Mouse (Mus musculus) heart, postnatal 25 days (tissue): ENCODE data around the gene Gprc5a. TPM values are rescaled to one million over a fixed set of nuclear protein-coding genes. Genes with fewer than 3 reads are reported as not detected.

Experiments used
- DNase-seq: peaks from one replicate; pipeline ENCODE4 v3.0.0; 2022; ENCODE audit warnings: low spot score
- intact Hi-C: fragments of 180-260 bp; cut with DNase I; formaldehyde crosslinking; loops from one replicate; pipeline ENCODE4 v1.15.1; 2025
- total RNA-seq, 2 experiments: library from RNA; stranded (reverse); gene quantifications; 2 replicates each; pipeline ENCODE4 v1.2.3; 2021

Gene Gprc5a
- 1 to 10 TPM; 1.0 TPM for total RNA-seq

- DNase-seq, result peak; percentile 27
- intact Hi-C loops, result no loop called here
These were observed at the start of gene Gprc5a for GRCm38 (mm10) chr6:135065236-135065957. TSS of gene Gprc5a (plus strand) at chr6:135065651.

- DNase-seq, result no peak
- intact Hi-C loops, result no loop called here
These were observed 48.2 kb upstream of the Gprc5a start for GRCm38 (mm10) chr6:135017211-135017610.

GRCm38 (mm10) chr6:135019564-135019963, 45.9 kb upstream of the Gprc5a start:
- intact Hi-C loops, result no loop called here

GRCm38 (mm10) chr6:135021633-135022032, 43.8 kb upstream of the Gprc5a start:
- no peak for DNase-seq
- intact Hi-C loops, result no loop called here

More at GRCm38 (mm10) chr6:135019564-135019963, 45.9 kb upstream of the Gprc5a start:
- DNase-seq, result no peak

GRCm38 (mm10) chr6:135023379-135023778, 42.1 kb upstream of the Gprc5a start:
- no peak for DNase-seq

GRCm38 (mm10) chr6:135024781-135025420, 40.5 kb upstream of the Gprc5a start:
- intact Hi-C loops, result loop anchor here (5.0 kb wide), 1 partner anchor 62 kb away; no protein-coding TSS in a partner anchor
- DNase-seq, result no peak

More at GRCm38 (mm10) chr6:135023379-135023778, 42.1 kb upstream of the Gprc5a start:
- intact Hi-C loops, result no loop called here

GRCm38 (mm10) chr6:135026232-135026631, 39.2 kb upstream of the Gprc5a start:
- DNase-seq, result no peak
- intact Hi-C loops, result loop anchor here (2.0 to 5.0 kb wide), 2 partner anchors 61 to 117 kb away; no protein-coding TSS in a partner anchor

GRCm38 (mm10) chr6:135026755-135027154, 38.7 kb upstream of the Gprc5a start:
- no peak for DNase-seq
- intact Hi-C loops, result loop anchor here (2.0 to 5.0 kb wide), 2 partner anchors 61 to 116 kb away; no protein-coding TSS in a partner anchor

GRCm38 (mm10) chr6:135029246-135029645, 36.2 kb upstream of the Gprc5a start:
- intact Hi-C loops, result loop anchor here (5.0 kb wide), 1 partner anchor 58 kb away; no protein-coding TSS in a partner anchor
- no peak for DNase-seq

GRCm38 (mm10) chr6:135038674-135039073, 26.8 kb upstream of the Gprc5a start:
- DNase-seq, result no peak
- intact Hi-C loops, result no loop called here

GRCm38 (mm10) chr6:135040275-135040871, 25.1 kb upstream of the Gprc5a start:
- intact Hi-C loops, result no loop called here
- DNase-seq, result no peak

GRCm38 (mm10) chr6:135041930-135042329, 23.5 kb upstream of the Gprc5a start:
- intact Hi-C loops, result no loop called here
- no peak for DNase-seq

- intact Hi-C loops, result no loop called here
- DNase-seq, result no peak
These were observed 18.2 kb upstream of the Gprc5a start for GRCm38 (mm10) chr6:135047276-135047675.

- no peak for DNase-seq
- intact Hi-C loops, result no loop called here
These were observed 16.9 kb upstream of the Gprc5a start for GRCm38 (mm10) chr6:135048509-135048908.

- peak; percentile 23 for DNase-seq
- intact Hi-C loops, result no loop called here
These were observed 16.5 kb upstream of the Gprc5a start for GRCm38 (mm10) chr6:135048956-135049355.

GRCm38 (mm10) chr6:135053789-135054188, 11.7 kb upstream of the Gprc5a start:
- intact Hi-C loops, result no loop called here
- no peak for DNase-seq

GRCm38 (mm10) chr6:135055882-135056281, 9.6 kb upstream of the Gprc5a start:
- intact Hi-C loops, result no loop called here
- no peak for DNase-seq

- DNase-seq, result no peak
- intact Hi-C loops, result no loop called here
These were observed 4.7 kb upstream of the Gprc5a start for GRCm38 (mm10) chr6:135060728-135061127.

GRCm38 (mm10) chr6:135064621-135065020, 830 bp upstream of the Gprc5a start:
- DNase-seq, result no peak
- intact Hi-C loops, result no loop called here

- no peak for DNase-seq
- intact Hi-C loops, result no loop called here
These were observed 1.5 kb downstream of the Gprc5a start for GRCm38 (mm10) chr6:135066795-135067445.
